Mouse (Mus musculus) spleen, postnatal 0 days (tissue): ENCODE measurements around the gene Zfp773. TPM values are rescaled to one million over a fixed set of nuclear protein-coding genes. Genes with fewer than 3 reads are reported as not detected.

ENCODE experiments used
- polyA plus RNA-seq: library from polyadenylated mRNA; unstranded; fragments of >200 nt; fragmentation: Nextera tagmentation; extraction: Ambion mirVana; gene quantifications from 2 replicates; pipeline ENCODE4 v1.2.1, GENCODE M21; 2015

The Zfp773 gene
- polyA plus RNA-seq, result 0.24 and 0.35 TPM in 2 replicates

GRCm38 (mm10) chr7:7136379-7136866 lies at the start of gene Zfp773:
Gene Zfp773 (minus strand): TSS chr7:7136755.

GRCm38 (mm10) chr7:7171227-7172147 lies 34.9 kb upstream of the Zfp773 start, which contains the start of gene Zfp418:
Gene Zfp418 (plus strand): TSS chr7:7171330.

DNA sequence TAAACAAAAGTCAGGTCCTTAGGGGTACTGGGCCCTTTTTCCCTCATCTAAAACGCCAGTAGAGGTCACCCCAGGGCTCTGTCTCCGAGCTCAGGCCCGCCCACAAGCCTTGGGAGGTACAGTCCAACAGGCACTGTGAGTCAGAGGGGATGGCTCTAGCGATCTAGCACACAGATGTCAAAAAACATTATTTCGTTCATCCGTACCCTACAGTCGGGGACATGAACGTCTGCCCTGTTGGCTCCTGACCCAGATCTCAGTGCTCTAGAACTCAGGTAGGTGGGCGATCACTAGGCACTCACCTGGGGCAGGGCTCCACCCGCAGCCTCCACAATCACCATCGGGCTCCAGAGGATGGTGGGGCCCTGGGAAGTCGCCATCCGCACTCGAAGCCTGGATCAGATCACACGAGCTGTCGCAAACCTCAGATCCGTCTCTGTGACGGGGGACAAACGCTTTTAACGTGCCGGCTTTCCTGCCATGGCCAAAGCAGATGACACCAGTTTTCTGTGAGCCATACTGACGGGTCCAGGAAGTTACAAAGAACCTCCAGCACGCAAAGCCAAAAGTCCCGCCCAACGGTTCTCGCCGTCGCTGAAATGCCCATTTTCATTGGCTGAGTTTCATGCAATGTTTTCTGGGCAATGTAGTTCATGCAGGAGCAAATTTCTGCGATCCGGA lies 15.5 kb downstream of the Zfp773 start, which contains the start of gene Zfp954:
Zfp954 (minus strand) TSS at position 568 of the 681 bp plus-strand sequence.

Other genes with a start within 250 kb of the Zfp773 start
- gene Aurkc, start 141.5 kb downstream of the Zfp773 start, polyA plus RNA-seq, result not detected in 2 replicates
- 5.8 TPM in 2 replicates for gene Zfp954, start 15.3 kb downstream of the Zfp773 start, polyA plus RNA-seq
- gene Zfp418, start 34.6 kb upstream of the Zfp773 start, polyA plus RNA-seq, result 0.51 and 0.61 TPM in 2 replicates
- 2.0 and 2.1 TPM in 2 replicates for gene Zfp772, start 73.2 kb upstream of the Zfp773 start, polyA plus RNA-seq
- gene Vmn2r29, start 110.6 kb upstream of the Zfp773 start, polyA plus RNA-seq, result 0.05 and 0.11 TPM in 2 replicates
- 1.2 TPM in 2 replicates for gene Gm45844, start 141.5 kb upstream of the Zfp773 start, polyA plus RNA-seq
- 16.3 and 19.5 TPM in 2 replicates for gene Clcn4, start 164.1 kb upstream of the Zfp773 start, polyA plus RNA-seq
- gene Vmn2r30, start 200.9 kb upstream of the Zfp773 start, polyA plus RNA-seq, result not detected in 2 replicates
- gene Gm45783, start 237.8 kb upstream of the Zfp773 start, polyA plus RNA-seq, result not detected in 2 replicates